Mouse (Mus musculus): ENCODE measurements around the gene Wfikkn1. TPM values are rescaled to one million over a fixed set of nuclear protein-coding genes. Genes with fewer than 3 reads are reported as not detected.
A peak's percentile ranks its signal among the peaks of the same experiment; 100 is the strongest.

Gene Wfikkn1
- total RNA-seq, 2 experiments from 2014 or later: 0.93 to 2.0 TPM

- DNase-seq (ENCODE audit: low spot score in 2 of 2): no peak
Measured at GRCm38 (mm10) chr17:25869954-25870353, 10.7 kb downstream of the Wfikkn1 start.

GRCm38 (mm10) chr17:25869498-25869897, 11.2 kb downstream of the Wfikkn1 start:
- DNase-seq (ENCODE audit: low spot score in 2 of 2): no peak

GRCm38 (mm10) chr17:25868601-25869191, 12.0 kb downstream of the Wfikkn1 start, which contains the start of gene Mcrip2:
TSS of gene Mcrip2 (minus strand) at chr17:25868764.
- peak; percentile 85 for DNase-seq (ENCODE audit: low spot score in 2 of 2)

GRCm38 (mm10) chr17:25867836-25868600, 12.6 kb downstream of the Wfikkn1 start:
- peak; percentile 61 to 75 for DNase-seq (ENCODE audit: low spot score in 2 of 2)

GRCm38 (mm10) chr17:25867509-25867835, 13.2 kb downstream of the Wfikkn1 start:
- no peak for DNase-seq (ENCODE audit: low spot score in 2 of 2)

GRCm38 (mm10) chr17:25866172-25866571, 14.5 kb downstream of the Wfikkn1 start:
- DNase-seq (ENCODE audit: low spot score in 2 of 2): no peak

GRCm38 (mm10) chr17:25865288-25865687, 15.4 kb downstream of the Wfikkn1 start:
- DNase-seq (ENCODE audit: low spot score in 2 of 2): no peak

- no peak for DNase-seq (ENCODE audit: low spot score in 2 of 2)
Measured at GRCm38 (mm10) chr17:25864311-25864710, 16.3 kb downstream of the Wfikkn1 start.

GRCm38 (mm10) chr17:25863681-25864080, 17.0 kb downstream of the Wfikkn1 start:
- DNase-seq (ENCODE audit: low spot score in 2 of 2): no peak

GRCm38 (mm10) chr17:25861704-25862612, 18.7 kb downstream of the Wfikkn1 start:
- DNase-seq (ENCODE audit: low spot score in 2 of 2): no peak

GRCm38 (mm10) chr17:25860832-25861703, 19.6 kb downstream of the Wfikkn1 start, which contains the start of gene Wdr90:
TSS of gene Wdr90 (minus strand) at chr17:25861501.
- peak; percentile 87 for DNase-seq (ENCODE audit: low spot score in 2 of 2)

- no peak for DNase-seq (ENCODE audit: low spot score in 2 of 2)
Measured at GRCm38 (mm10) chr17:25860229-25860628, 20.4 kb downstream of the Wfikkn1 start.

GRCm38 (mm10) chr17:25844396-25844901, 36.2 kb downstream of the Wfikkn1 start, which contains the start of gene Rhot2:
TSS of gene Rhot2 (minus strand) at chr17:25844851.
- peak; percentile 90 to 91 for DNase-seq (ENCODE audit: low spot score in 2 of 2)

GRCm38 (mm10) chr17:25843636-25844395, 36.8 kb downstream of the Wfikkn1 start:
- no peak for DNase-seq (ENCODE audit: low spot score in 2 of 2)

GRCm38 (mm10) chr17:25843122-25843521, 37.5 kb downstream of the Wfikkn1 start:
- DNase-seq (ENCODE audit: low spot score in 2 of 2): no peak

GRCm38 (mm10) chr17:25842509-25842908, 38.1 kb downstream of the Wfikkn1 start:
- no peak for DNase-seq (ENCODE audit: low spot score in 2 of 2)

- DNase-seq (ENCODE audit: low spot score in 2 of 2): no peak
Measured at GRCm38 (mm10) chr17:25841117-25841880, 39.4 kb downstream of the Wfikkn1 start, which contains the start of gene Gm20683. TSS of gene Gm20683 (minus strand) at chr17:25841763.

GRCm38 (mm10) chr17:25840519-25840918, 40.1 kb downstream of the Wfikkn1 start:
- DNase-seq (ENCODE audit: low spot score in 2 of 2): no peak

Data from adrenal gland, adult 18-20 months (tissue).